Mouse (Mus musculus) spleen, adult 2 months (tissue): Measurements from ENCODE around the gene Tns1. TPM values are rescaled to one million over a fixed set of nuclear protein-coding genes. Genes with fewer than 3 reads are reported as not detected.

Experiments used
- DNase-seq, 2 experiments: peaks; one replicate each; pipeline versions ENCODE4 v3.0.0 to v3.0.0-alpha.2; 2012 to 2021; ENCODE audit warnings: low spot score in 2 of 2, low read depth in 1 of 2
- H3K27ac ChIP-seq: fragments of 200-500 bp; 2 replicates; pipeline ENCODE4 v1.5.1; 2012; ENCODE audit warnings: low read length, inconsistent platforms; ENCODE audit not compliant: insufficient read depth
- H3K27me3 ChIP-seq: fragments of 200-500 bp; 2 replicates; pipeline ENCODE4 v1.6.1; 2012; ENCODE audit warnings: mild to moderate bottlenecking, moderate library complexity, low read length, inconsistent platforms; ENCODE audit not compliant: control insufficient read depth, insufficient read depth
- H3K36me3 ChIP-seq: fragments of 200-500 bp; 2 replicates; pipeline ENCODE4 v1.6.1; 2012; ENCODE audit warnings: mild to moderate bottlenecking, low read length, inconsistent platforms; ENCODE audit not compliant: control insufficient read depth, insufficient read depth
- H3K4me1 ChIP-seq: fragments of 200-500 bp; 2 replicates; pipeline ENCODE4 v1.6.1; 2011; ENCODE audit warnings: inconsistent platforms; ENCODE audit not compliant: control insufficient read depth, insufficient read depth, insufficient read length
- H3K4me3 ChIP-seq: fragments of 200-500 bp; 2 replicates; pipeline ENCODE4 v1.5.1; 2011; ENCODE audit warnings: mild to moderate bottlenecking, inconsistent platforms; ENCODE audit not compliant: insufficient read depth, insufficient read length; ENCODE audit errors: extremely low read depth
- CTCF ChIP-seq: fragments of 200-500 bp; IDR thresholded peaks from 2 replicates; pipeline ENCODE4 v1.5.1; 2011; ENCODE audit warnings: mild to moderate bottlenecking, inconsistent platforms; ENCODE audit not compliant: insufficient read depth, insufficient read length, insufficient replicate concordance; ENCODE audit errors: extremely low read depth
- POLR2A ChIP-seq: fragments of 200-500 bp; IDR thresholded peaks from 2 replicates; pipeline ENCODE4 v1.6.1; 2011; ENCODE audit warnings: low read depth, low read length, inconsistent platforms
- WGBS: fragments of 180-500 bp; shearing (Covaris S2); methylation state at CpG from one replicate; pipeline ENCODE4 v1.1.7; 2018; 5-methylcytosine and 5-hydroxymethylcytosine counted together
- polyA plus RNA-seq: library from polyadenylated mRNA; depleted of rRNA; stranded (reverse); fragments of >200 nt; gene quantifications from 2 replicates; pipeline ENCODE4 v1.2.3, GENCODE M21; 2012

Tns1 gene
- polyA plus RNA-seq, 1 experiment: 80.4 TPM

GRCm38 (mm10) chr1:73970161-73970730 lies 154.0 kb downstream of the Tns1 start:
- TF ChIP-seq POLR2A: no peak
- no peak for TF ChIP-seq CTCF
- no peaks in the 10 kb centered on the region for H3K36me3 ChIP-seq
- no peaks in the 10 kb centered on the region for H3K4me1 ChIP-seq
- 23% methylated on average over 5 of the region's 5 CpGs for WGBS
- H3K27ac ChIP-seq: no peak overlapping the region
- no peak overlapping the region for H3K4me3 ChIP-seq
- H3K27me3 ChIP-seq: no peaks in the 10 kb centered on the region
- no peak for DNase-seq

GRCm38 (mm10) chr1:73968712-73969511 lies 155.3 kb downstream of the Tns1 start:
- 84% methylated on average over 13 of the region's 13 CpGs for WGBS
- H3K27ac ChIP-seq: no peak overlapping the region

DNA sequence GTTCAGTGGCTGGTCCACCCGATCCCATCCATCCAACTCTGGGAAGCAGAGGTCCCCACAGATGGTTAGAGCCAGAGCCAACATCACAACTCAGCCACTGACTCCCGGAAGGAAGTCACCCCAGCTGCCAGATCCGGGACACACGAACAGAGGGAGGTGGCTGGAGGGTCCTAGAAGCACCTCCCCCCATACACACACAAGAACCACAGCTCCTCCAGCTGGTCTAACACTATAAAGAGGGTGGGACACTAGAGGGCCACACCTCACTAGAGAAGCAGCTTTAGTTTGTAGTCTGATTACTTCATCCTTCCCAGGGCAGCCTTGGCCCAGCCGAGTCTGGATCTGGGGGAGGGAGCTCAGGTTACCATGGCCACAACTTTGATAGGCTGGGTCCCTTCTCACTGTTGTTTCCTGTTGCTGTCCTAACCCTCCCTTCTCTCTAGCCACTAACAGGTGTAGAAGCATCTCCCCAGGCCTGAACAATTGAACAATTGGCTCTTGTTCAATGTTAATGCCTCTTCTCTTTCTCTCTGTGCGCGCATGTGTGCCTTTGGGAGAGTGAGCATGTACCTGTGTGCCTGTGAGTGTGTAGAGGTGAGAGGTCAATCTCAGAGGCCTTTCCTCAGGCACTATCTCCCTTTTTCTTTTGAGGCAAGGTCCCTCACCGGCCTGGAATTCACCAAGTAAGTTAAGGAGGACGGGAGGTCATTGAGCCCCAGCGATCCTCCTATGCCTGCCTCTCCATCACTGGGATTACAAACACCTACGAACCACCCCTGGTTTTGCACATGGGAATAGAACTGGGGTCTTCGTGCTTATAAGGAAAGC lies 157.6 kb downstream of the Tns1 start:
- Histone ChIP-seq H3K27ac (no peak overlapping the region), H3K27me3 (no peaks in the 10 kb centered on the region), H3K4me3 (no peak overlapping the region), H3K36me3 (no peaks in the 10 kb centered on the region), H3K4me1 (no peaks in the 10 kb centered on the region)
- TF ChIP-seq POLR2A (no peak), CTCF (no peak)
- 67% methylated on average over 12 of the region's 12 CpGs for WGBS
- no peak for DNase-seq

More at GRCm38 (mm10) chr1:73968712-73969511, 155.3 kb downstream of the Tns1 start:
- no peak for DNase-seq
- Histone ChIP-seq H3K36me3 (no peaks in the 10 kb centered on the region), H3K27me3 (no peaks in the 10 kb centered on the region), H3K4me3 (no peak overlapping the region), H3K4me1 (no peaks in the 10 kb centered on the region)
- TF ChIP-seq CTCF (no peak), POLR2A (no peak)

- Histone ChIP-seq H3K27ac (no peak overlapping the region), H3K36me3 (no peaks in the 10 kb centered on the region), H3K4me1 (no peaks in the 10 kb centered on the region), H3K27me3 (no peaks in the 10 kb centered on the region), H3K4me3 (no peak overlapping the region)
- TF ChIP-seq POLR2A: no peak
- TF ChIP-seq CTCF: no peak
- DNase-seq: no peak
- 83% methylated on average over 5 of the region's 5 CpGs for WGBS
These were observed 160.0 kb downstream of the Tns1 start for GRCm38 (mm10) chr1:73964151-73964743.

DNA sequence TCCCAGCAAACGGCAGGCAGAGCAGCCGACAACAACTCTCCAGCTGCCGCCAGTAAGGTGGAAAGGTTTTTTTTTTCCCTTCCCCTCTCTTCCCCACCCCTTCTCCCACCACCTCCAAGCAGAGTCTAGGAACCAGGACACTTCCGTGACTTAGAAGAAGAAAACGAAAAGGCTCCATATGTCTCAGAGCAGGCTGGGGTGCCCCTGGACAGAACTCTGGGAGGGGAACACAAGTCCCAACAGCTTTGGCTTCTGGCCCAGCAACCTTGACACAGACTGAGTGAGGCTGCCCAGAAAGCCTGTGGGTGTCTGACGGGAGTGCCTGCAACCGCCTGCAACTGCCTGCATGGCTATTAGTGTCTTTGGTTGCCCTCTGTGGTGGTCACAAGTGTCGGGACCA lies 160.6 kb downstream of the Tns1 start:
- 77% methylated on average over 8 of the region's 8 CpGs for WGBS
- Histone ChIP-seq H3K4me1 (no peaks in the 10 kb centered on the region), H3K4me3 (no peak overlapping the region), H3K36me3 (no peaks in the 10 kb centered on the region), H3K27me3 (no peaks in the 10 kb centered on the region), H3K27ac (peak overlapping the region; percentile 12; the same call in 1 of the 2 replicates)
- no peak for TF ChIP-seq CTCF
- TF ChIP-seq POLR2A: no peak
- no peak for DNase-seq

DNA sequence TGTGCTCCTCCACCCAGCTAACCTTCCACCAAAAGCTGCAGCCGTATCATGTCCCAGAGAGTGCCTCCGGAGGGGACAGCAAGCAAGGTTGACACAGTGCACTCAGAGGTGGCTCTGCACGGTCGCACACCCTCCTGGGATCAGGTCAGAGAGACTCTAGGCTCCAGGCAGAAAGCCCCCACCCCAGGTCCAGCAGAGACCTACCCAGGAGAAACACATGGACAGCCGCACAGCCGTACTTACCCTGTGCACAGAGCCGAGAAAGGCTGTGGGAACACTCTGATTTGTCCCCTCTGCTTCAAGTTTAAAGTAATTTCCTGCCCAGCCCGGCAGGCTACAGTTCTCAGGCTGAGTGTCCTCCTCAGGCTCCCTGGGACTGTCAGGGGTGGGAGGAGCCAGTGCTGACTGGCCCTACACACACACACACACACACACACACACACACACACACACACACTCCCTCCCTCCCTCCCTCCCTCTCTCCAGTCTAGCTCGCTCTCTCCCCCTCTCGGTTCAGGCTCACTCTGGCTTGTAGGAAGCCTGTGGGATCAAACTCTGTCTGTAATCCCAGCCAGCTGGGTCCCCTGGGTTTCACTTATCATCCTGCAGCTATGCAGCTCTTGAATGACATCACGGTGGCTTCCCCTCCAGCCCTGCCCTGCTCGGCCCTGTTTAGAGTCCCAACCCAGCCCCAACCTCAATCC lies 161.4 kb downstream of the Tns1 start:
- H3K4me1 ChIP-seq: no peaks in the 10 kb centered on the region
- TF ChIP-seq CTCF (no peak), POLR2A (no peak)
- no peaks in the 10 kb centered on the region for H3K27me3 ChIP-seq
- H3K36me3 ChIP-seq: no peaks in the 10 kb centered on the region
- H3K27ac ChIP-seq: peak overlapping the region; percentile 22; the same call in 1 of the 2 replicates
- H3K4me3 ChIP-seq: no peak overlapping the region
- DNase-seq: no peak
- 44% methylated on average over 12 of the region's 12 CpGs for WGBS
